Mouse (Mus musculus) bone marrow macrophage, adult 2 months (primary cell): ENCODE results near the gene Cd80.

Source experiments
- CTCF ChIP-seq: IDR thresholded peaks from 2 replicates; pipeline ENCODE4 v1.5.1; 2012; ENCODE audit warnings: low read depth, mild to moderate bottlenecking, low read length, moderate library complexity
- POLR2A ChIP-seq: IDR thresholded peaks from 2 replicates; pipeline ENCODE4 v1.6.1; 2012; ENCODE audit warnings: mild to moderate bottlenecking, low read depth, low read length, borderline replicate concordance

- TF ChIP-seq POLR2A (no peak), CTCF (no peak)
These were observed 29.6 kb upstream of the Cd80 start for GRCm38 (mm10) chr16:38425799-38426198.
